ENCODE assay signal across 8 mouse cellular contexts in the genomic region with DNA sequence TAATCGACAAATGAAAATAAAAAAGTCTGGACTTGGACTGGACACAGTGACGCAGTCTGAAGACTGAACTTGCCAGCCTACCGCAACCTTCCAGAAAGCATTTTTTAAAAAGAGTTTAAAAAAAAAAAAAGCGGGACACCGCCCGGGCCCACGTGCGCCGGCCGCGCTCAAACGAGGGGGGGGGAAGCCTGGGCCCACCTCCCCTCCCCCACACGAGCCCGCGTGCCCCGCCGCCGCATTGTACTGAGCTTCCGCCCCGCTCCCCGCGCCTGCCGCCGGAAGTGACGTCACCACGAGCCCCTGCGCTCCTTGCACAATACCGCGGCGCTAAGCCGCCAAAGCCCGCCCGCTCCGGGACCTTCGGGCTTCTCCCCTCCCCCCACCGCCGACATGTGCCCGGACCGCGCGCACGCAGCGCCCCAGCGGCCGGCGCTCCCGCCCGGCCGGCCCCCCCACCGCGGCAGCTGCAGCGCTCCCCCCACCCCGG. TPM values are rescaled to one million over a fixed set of nuclear protein-coding genes. Genes with fewer than 3 reads are reported as not detected.
DNase-seq lines count a peak whose midpoint lies in the region; ATAC-seq lines count a peak whose summit lies in the region.

No protein-coding gene starts in this region.

- peaks cover 32% of the 10 kb centered on the region for H3K4me1 ChIP-seq in hindbrain, embryonic 13.5 days (replicated peaks)

- no peaks in the 10 kb centered on the region for H3K27me3 ChIP-seq in hindbrain, embryonic 13.5 days

- H3K4me2 ChIP-seq in hindbrain, embryonic 13.5 days, result peak overlapping the region; percentile 88

- H3K4me3 ChIP-seq in hindbrain, embryonic 13.5 days, result peak overlapping the region; percentile 100

- no peaks in the 10 kb centered on the region for H3K9me3 ChIP-seq in hindbrain, embryonic 13.5 days

- H3K27ac ChIP-seq in hindbrain, embryonic 13.5 days, result peak overlapping the region; percentile 100

- H3K36me3 ChIP-seq in hindbrain, embryonic 13.5 days, result peaks cover 23% of the 10 kb centered on the region

- peak overlapping the region; percentile 100 for H3K9ac ChIP-seq in hindbrain, embryonic 13.5 days

- peak; percentile 96 for DNase-seq in Muller cell, postnatal 12 days (ENCODE audit: inconsistent ontology term)
- DNase-seq in cerebellum, postnatal 10 days, result peak; percentile 98
- peak; percentile 80 to 89 for DNase-seq in frontal cortex, postnatal 14 days (ENCODE audit: low spot score in 2 of 2)
- peak; percentile 88 to 90 for DNase-seq in layer of hippocampus, postnatal 36 days
- peak; percentile 96 for DNase-seq in lung, postnatal 25 days (ENCODE audit: low spot score)
- peak; percentile 90 for DNase-seq in retina, adult 2 months (ENCODE audit: low read depth, low spot score)
- DNase-seq in thymus, postnatal 25 days, result peak; percentile 96

- WGBS in hindbrain, embryonic 13.5 days, result 1% methylated on average over 47 of the region's 53 CpGs

- ATAC-seq in hindbrain, embryonic 13.5 days (ENCODE audit: low FRiP score), result peak; percentile 94

RNA-seq across cellular contexts. Expression of a gene that starts 1.3 kb away (rescaled TPM):
- 258 and 293 TPM in 2 replicates for polyA plus RNA-seq in hindbrain, embryonic 13.5 days (2015; fragmentation: Nextera tagmentation; extraction: Ambion mirVana)
- total RNA-seq in layer of hippocampus, postnatal 36 days (2021), result 100 to 1,000 TPM; 397 to 425 TPM

RNA-seq across cellular contexts. Expression of a gene that starts 17.4 kb away (rescaled TPM):
- polyA plus RNA-seq in hindbrain, embryonic 13.5 days (2015; fragmentation: Nextera tagmentation; extraction: Ambion mirVana), result 146 and 152 TPM in 2 replicates
- 10 to 100 TPM; 42.9 to 44.0 TPM for total RNA-seq in layer of hippocampus, postnatal 36 days (2021)

Comparison
In these comparisons a context has a peak if more than half of its experiments do, and no peak if none do; other contexts are left out.
1. Peak in every context shown above with its lines: DNase-seq, ATAC-seq, H3K4me3 ChIP-seq and H3K27ac ChIP-seq.